Mouse (Mus musculus): ENCODE data around the gene Zmym5.
"Not testable (repeated sequence)": the region's sequence is repeated elsewhere in the genome, so short reads cannot be mapped to it uniquely, and the experiment has no call there.

Gene Zmym5

DNA sequence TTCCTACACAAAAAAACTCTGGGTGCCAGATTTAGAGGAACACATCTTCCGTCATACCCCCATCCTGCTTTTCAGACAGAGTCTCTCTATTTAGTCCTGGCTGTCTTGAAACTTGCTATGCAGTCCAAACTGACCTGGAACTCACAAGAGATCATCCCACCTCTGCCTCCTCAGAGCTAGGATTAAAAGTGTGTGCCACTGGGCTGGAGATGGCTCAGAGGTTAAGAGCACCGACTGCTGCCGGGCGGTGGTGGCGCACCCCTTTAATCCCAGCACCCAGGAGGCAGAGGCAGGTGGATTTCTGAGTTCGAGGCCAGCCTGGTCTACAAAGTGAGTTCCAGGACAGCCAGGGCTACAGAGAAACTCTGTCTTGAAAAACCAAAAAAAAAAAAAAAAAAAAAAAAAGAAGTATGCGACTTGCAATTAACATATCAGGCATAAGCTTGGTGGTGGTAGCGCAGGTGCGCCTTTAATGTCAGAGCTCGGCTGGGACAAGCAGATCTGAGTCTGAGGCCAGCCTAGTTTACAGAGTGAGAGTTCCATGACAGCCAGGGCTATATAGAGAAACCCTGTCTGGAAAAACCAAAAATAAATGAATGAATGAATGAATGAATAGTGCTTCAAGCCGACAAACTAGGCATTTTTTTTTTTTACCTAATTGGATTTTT, 34.8 kb downstream of the Zmym5 start:
- DNase-seq (ENCODE audit: low spot score in 2 of 2), result peak in 1 of 2 experiments; percentile 11

DNA sequence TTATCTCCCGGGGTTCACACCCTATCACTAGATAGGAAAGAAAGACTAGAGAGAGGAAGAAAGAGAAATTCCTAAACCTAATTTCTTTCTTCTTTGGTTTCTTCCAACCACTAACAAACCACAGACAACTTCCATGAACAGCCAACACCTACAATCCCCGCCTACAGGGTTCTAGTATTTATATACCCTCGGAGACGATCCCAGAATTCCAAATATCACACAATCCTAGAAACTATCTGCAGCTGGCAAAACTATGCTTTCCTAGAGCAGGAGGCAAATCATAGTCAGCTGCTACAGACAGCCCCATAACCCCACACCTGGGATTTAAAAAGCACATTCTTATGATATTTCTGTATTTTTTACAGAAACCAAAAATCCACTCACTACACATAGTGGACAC, 36.1 kb downstream of the Zmym5 start:
- no peak for DNase-seq (ENCODE audit: low spot score in 2 of 2)

- DNase-seq (ENCODE audit: low spot score in 2 of 2), result not testable (repeated sequence)
Observed at GRCm38 (mm10) chr14:56766438-56766837, 45.1 kb downstream of the Zmym5 start.

- DNase-seq (ENCODE audit: low spot score in 2 of 2), result not testable (repeated sequence)
Observed at GRCm38 (mm10) chr14:56765117-56765516, 46.4 kb downstream of the Zmym5 start.

DNA sequence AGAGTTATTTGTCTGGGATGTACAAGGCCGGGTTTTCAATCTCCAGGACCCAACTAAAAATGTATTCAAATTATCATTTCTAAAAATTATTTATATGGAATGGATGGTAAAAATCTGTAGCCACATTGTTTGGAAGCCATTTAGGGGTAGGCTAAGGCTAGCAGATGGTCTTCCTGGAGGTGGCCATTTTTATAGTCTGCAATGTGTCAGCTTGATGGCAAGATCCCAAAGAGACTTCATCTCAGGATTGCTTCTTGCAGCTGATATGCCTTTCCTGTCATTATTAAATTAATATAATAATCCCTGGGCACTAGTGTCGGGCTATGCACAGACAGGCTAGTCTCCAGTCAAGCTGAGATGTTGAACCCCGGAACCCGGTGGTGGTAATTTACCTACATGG, 60.2 kb downstream of the Zmym5 start:
- DNase-seq (ENCODE audit: low spot score in 2 of 2), result no peak

Measured in spleen, postnatal 14 days (tissue).